Mouse (Mus musculus) cerebellum, adult 9-10 months (tissue): ENCODE data around the gene Helq.

Experiments
- DNase-seq: peaks from one replicate; pipeline ENCODE4 v3.0.0; 2022

Helq gene

DNA sequence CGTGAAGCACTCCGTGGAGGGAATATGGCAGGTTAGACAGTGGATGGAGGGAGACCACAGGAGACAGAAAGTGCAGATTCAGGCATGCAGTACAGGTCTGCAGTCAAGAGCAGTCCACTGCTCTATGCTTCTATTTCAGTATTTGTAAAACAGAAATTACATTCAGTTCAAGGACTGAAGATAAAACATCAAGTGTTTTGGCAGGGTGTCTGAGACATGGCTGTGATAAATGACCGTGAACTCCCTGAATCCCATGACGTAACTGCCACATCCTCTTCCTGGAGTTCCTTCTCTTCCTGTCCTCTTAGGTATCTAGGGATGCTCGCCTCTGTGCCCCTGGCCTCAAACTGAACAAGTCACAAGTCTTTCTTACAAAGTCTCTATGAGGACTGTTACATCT is 21.5 kb downstream of the Helq start:
- no peak for DNase-seq

DNA sequence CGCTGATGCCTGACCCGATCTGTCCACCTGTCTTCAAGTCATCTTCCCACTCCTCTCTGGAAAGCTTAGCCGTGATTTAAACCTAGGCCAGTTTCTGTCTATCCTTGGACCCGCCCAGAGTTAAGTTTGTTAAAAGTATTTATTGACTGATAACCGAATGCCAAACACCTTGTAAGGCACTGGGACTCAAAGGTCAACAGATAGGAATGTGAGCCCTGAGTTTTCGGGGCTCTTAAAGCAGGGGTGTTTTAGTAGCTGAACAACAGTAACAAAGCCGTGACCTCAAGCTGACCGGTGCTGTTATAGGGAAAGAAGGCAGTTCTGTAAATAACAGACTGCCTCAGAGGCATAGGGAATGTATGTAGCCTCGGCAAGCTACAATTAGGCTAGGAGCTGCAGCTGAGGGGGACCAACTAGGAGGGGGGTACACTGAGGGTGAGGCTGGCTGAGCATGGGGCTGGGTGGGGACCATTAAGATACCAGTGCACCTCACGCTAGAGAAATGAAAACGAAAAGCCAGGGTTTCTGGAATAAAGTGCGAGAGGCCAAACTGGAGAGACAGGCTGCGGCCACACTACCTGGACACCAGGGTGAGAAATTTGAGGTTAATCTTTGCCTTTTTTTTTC is 22.5 kb downstream of the Helq start:
- DNase-seq, result no peak

DNA sequence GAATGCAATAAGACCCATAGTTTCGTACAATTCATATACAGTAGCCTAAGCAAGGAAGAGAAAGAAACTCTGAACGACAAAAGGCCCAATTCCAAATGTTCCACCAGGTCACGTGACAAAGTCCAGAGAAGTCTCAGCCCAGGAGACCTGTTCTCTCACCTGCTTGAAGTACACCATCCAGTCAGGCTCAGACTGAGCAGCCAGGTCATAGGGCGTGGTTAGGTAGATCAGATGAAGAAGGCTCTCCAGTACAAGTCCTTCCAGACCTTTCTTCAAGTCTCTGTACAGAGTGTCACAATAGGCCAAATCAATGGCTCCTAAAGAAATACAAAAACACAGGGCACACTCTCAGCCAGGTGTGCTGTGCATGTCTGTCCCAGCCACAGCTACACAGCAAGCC is 26.8 kb downstream of the Helq start:
- DNase-seq, result no peak

DNA sequence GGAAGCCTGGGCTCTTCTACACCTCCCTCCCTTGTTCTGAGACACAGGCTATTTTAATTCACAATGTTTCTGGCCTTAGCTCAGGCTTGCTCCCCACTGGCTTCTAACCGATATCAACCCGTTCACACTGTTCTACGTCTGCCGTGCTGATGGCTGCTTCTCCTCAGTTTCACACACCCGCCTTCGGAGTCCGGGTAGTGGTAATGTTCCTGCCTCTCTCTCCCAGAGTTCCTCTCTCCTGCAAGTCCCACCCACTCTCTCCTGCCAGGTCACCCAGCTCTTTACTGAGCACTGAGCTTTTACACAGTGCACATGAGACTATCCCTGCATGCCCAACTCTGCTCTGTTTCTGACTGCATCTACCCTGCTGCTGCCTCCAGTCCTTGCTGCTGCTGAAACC is 32.4 kb downstream of the Helq start:
- no peak for DNase-seq

DNA sequence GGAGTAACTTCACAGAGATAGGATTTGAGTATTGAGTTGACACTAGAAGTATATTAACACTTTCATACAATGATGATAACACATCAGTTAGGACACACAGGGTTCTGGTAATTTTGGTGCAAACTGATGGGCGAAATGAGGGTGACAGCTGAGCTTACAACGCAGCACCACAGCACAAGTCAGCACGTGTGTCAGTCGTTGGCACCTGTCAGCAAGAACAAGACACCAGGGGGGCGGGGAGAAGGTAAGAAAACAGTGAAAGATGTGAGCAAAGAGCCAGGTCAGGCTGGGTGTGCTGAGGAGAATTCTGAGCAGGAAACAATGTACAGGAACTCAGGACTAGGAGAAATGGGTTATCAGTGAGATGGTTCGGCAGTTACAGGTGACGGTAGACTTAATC is 36.7 kb downstream of the Helq start:
- no peak for DNase-seq

DNA sequence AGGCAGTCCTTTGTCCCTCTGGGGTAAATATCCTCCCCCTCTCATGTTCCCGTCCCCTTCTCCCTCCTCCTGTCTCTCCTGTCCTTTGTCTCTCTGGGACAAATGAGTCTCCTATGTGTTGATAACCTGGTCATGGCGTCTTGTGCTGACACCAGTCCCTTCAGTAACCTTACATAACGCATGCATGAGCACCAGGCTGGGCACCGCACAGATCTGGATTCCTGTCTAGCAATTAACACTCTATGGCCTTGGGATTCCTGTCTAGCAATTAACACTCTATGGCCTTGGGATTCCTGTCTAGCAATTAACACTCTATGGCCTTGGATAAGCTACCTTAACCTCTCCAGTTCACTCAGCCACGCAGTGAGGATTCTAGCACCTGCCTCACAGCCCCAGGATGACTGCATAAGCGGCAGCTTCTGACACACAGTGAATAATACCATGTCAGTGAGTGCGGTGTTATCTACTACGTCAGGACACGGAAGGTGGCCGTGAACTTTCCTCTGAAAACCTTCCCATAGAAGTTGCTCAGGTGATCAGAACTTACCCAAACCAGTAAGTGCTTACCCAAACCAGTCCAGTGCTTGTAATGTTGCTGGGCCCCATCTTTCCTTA is 38.2 kb downstream of the Helq start:
- DNase-seq, result no peak

DNA sequence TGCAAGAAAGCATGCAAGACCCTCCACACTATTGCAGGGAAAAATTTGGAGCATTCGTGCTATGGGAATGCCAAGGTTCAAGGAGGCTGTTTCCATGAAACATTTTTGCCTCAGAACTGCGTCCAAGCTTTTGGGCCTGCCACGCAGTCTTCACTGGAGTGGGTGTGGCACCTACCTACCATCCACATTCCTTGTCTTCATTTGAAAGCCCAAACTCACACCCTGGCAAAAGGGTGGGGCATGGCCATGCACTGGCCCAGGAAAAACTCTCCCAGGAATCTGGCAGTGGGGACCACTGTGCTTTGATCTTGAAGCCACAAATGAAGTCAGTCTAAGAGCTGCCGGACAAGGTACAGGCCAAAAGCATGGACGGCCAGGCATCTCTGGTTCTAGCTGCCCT is 40.3 kb downstream of the Helq start:
- no peak for DNase-seq

DNA sequence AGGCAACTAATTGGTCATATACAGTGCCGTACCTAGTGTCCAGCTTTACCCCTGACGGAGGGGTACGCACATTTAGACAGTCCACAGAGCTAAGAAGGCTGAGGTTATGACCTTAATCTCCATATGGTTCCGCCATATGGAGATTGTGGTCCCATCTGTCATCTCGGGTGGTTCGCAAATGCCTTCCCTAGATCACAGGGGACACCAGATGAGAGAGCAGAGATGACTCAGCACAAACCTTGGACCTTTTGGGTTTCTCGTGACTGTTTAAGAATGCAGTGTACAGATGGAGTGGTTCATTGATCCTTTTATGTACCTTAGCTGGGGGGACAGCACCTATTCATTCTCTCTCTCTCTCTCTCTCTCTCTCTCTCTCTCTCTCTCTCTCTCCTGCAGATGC is 45.0 kb downstream of the Helq start:
- peak; percentile 59 for DNase-seq

DNA sequence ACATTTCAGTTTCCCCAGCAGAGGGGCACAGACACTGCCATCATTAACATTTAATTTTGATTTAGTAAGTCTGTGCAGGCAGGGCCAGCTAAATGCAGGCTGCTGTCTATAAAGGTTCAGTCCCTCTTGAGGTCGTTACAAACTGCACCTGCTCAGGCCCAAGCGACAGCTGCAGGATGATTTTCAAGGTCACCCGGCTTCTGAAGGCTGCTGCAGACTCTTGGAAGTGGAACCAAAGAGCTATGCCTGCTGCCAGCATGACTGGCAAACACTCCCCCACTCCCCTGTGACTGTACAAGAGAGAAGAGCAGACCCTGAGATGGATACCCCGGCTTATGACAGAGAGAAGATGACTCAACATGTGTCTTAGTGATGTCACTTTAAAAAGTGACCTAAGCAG is 46.7 kb downstream of the Helq start:
- no peak for DNase-seq

DNA sequence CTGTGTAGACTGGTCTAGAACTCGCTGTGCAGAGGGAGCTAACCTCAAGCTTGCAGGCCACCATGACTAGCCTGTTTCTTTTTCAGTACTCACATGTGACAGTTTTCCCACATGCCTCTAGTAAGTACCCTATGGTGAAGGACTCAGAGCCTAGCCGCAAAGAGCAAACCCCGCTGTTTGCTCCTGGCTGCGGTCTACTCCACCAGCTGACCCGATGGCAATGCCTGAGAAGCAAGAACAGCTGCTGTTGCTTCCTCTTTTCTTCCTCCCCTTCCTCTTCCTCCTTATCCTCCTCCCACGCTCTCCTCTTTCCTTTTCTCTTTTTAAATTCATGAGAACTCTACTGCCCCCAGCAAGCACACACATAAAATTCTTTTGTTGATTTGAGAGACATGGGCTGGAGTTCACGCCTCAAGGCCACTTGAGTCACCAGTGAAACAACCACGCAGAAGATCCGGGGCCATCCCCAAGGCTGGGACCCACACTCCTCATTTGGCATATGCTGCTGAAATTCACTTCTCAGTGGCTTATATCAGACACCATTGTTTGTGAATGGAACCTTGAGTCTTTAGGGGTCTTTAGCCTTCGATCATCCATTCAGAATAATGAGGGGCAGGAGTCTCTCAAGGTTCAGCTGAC is 47.7 kb downstream of the Helq start:
- no peak for DNase-seq

DNA sequence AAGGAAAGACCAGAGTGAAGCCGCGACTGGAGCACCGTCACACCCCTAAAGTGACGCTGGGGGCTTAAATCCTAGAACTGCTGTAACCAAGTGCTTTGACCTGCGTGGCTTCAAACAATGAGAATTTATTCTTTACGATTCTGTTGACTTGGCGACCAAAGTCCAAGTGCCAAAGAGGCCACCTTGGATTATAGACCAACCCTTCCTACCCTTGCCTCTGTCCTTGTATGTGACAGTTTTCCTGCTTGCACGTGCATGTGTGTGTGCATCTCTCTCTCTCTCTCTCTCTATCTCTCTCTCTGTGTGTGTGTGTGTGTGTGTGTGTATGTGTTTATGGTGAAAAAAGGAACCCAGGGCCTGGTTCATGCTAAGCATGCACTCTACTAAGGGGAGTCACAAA is 59.6 kb downstream of the Helq start:
- no peak for DNase-seq

DNA sequence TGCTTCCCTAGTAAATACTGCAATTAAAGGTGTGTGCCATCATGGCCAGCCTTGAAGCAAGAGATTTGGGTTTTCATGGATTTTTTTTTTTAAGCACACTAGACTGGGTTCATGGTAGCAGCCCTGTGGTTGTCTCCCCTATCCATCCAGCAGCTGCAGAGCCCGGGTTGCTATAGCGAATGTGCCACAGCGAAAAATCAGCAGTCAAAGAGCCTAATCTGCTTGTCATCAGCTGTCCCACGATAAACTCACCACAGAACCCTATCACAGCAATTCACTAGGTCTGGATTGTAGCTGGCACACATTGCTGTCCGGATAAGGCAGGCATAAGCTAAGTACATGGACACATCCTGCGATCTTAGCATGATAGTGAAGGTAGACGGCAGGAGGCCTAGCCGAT is 61.5 kb downstream of the Helq start:
- DNase-seq, result no peak

DNA sequence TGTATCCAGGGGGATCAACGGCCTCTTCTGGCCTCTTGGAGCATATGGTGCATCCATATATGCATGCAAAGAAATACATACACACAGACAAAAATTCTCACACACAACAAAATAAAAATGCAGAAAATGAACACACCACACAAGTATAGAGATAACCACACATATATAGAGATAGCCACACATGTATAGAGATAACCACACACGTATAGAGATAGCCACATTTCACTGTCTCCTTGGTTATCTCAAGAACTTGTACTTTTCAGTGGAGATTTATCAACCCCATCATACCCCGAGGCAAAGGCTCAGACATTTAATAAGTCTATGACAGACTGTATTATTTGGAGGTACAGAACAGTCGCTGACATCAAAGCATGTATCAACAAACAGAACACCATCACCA is 63.9 kb downstream of the Helq start:
- no peak for DNase-seq

DNA sequence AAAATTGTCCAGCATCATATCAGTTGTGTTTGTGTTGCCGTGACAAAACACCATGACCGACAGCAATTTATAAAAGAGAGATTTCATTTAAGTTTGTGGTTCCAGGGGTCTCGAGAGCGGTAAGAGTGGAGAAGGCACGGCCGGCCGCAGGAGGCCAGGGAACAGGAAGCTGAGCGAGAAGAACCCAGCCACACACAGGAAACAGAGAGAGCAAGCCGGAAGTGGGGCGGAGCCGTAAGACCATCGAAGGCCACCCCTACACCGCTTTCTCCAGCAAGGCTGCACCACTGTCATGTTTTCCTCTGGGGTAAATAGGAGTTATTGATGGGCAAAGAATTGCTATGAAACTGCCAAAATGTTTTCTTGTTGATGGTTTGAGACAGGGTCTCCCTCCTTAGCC is 69.6 kb downstream of the Helq start:
- DNase-seq, result no peak

DNA sequence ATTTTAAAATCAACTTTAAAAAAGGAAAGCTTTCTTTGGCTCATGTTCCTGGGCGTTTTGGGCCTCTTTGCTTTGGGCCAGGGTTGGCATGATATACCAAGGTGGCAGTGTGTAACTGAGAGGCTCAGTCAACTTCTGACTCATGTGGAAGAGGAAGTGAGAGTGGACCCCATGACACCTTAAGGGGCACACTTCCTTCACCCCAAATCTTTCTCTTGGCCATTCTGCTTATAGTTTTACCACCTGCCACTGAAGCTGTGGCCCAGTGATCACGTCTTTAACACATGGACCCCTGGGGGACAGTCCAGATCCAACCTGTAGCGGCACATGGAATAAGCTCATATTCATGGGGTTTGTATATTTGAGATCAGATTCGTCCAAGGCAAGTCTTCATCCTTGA is 72.4 kb downstream of the Helq start:
- no peak for DNase-seq

DNA sequence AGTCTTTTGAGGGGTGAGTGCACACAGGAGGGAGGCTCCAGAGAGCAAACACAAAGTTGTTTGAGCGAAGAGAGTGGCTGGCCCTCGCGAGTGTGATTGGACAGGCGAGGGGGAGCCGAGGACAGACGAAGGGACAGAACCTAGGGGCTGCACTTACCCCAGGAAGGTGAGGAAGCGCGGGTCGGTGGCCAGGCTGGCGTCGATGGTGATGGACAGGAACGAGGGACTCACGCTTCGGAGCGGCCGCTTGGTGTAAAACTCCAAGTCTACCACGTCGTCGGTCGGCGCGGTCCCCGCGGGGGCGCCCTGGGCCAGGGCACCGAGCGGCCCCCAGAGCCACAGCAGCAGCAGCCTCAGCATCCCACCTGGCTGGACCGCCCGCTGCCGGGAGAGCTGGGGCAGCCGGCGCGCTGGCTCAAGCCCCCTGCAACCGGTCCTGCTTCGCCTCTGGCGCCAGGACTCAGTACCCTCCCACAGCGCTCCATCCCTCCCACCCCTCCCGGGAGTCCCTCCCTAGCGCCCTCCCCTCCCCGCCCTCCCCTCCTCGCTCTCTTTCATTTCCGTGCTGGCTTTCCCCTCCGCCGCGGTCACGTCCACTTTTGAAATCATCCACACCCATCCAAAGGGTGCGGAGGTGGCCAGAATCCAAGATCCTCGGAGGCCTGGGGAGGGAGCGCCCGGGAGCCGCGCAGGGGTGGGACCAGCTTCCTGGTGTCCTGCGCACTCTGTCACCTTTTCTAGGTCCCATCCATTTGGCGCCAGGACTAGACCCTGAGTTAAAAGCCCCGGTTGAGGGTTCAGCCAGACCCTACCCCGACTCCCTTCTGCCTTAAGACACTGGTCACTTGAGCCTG is 78.9 kb downstream of the Helq start, which contains the start of gene Hpse:
Gene Hpse (minus strand): TSS at position 482 of the 854 bp plus-strand sequence.
- DNase-seq, result no peak

DNA sequence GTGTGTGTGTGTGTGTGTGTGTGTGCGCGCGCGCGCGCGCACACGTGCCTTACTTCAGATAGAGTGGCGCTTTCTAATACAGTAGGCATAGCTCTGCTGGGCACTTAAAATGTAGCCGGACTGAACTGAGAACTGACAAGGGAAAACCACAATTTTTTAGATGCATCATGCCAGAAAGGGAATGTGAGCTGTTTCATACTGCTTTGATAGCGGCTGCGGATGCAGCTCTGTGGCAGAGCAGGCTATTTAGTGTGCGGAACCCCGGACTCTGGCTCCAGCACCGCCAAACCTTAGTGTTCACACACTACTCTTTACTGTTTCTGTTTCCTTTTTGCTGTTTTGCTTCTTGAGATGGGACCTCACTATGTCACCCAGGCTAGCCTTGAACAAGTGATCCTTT is 81.6 kb downstream of the Helq start:
- no peak for DNase-seq
